Mouse (Mus musculus): Measurements from ENCODE around the gene Pabpc1l.
"Not testable (repeated sequence)": the region's sequence is repeated elsewhere in the genome, so short reads cannot be mapped to it uniquely, and the experiment has no call there.

Pabpc1l gene

GRCm38 (mm10) chr2:164038407-164039028, 13.3 kb downstream of the Pabpc1l start:
- no peak for DNase-seq (ENCODE audit: low spot score)

GRCm38 (mm10) chr2:164040949-164041348, 15.7 kb downstream of the Pabpc1l start:
- DNase-seq (ENCODE audit: low spot score) = no peak

GRCm38 (mm10) chr2:164041523-164041922, 16.3 kb downstream of the Pabpc1l start:
- DNase-seq (ENCODE audit: low spot score) = no peak

- peak; percentile 53 for DNase-seq (ENCODE audit: low spot score)
These were observed 22.0 kb downstream of the Pabpc1l start for GRCm38 (mm10) chr2:164047197-164047690.

- no peak for DNase-seq (ENCODE audit: low spot score)
These were observed 28.5 kb downstream of the Pabpc1l start for GRCm38 (mm10) chr2:164053767-164054166.

GRCm38 (mm10) chr2:164054671-164055070, 29.4 kb downstream of the Pabpc1l start:
- DNase-seq (ENCODE audit: low spot score) = no peak

GRCm38 (mm10) chr2:164059634-164060235, 34.5 kb downstream of the Pabpc1l start:
- no peak for DNase-seq (ENCODE audit: low spot score)

GRCm38 (mm10) chr2:164070142-164070764, 45.0 kb downstream of the Pabpc1l start, which contains the start of gene Stk4:
TSS of gene Stk4 (plus strand) at chr2:164070322.
- DNase-seq (ENCODE audit: low spot score) = no peak

- DNase-seq (ENCODE audit: low spot score) = peak; percentile 98
These were observed 45.7 kb downstream of the Pabpc1l start, which contains the start of gene Tomm34 for GRCm38 (mm10) chr2:164070765-164071436. TSS of gene Tomm34 (minus strand) at chr2:164071169.

- DNase-seq (ENCODE audit: low spot score) = not testable (repeated sequence)
These were observed 46.2 kb downstream of the Pabpc1l start for GRCm38 (mm10) chr2:164071437-164071820.

GRCm38 (mm10) chr2:164072109-164072508, 46.9 kb downstream of the Pabpc1l start:
- DNase-seq (ENCODE audit: low spot score) = no peak

GRCm38 (mm10) chr2:164073120-164073519, 47.9 kb downstream of the Pabpc1l start:
- no peak for DNase-seq (ENCODE audit: low spot score)

GRCm38 (mm10) chr2:164073918-164074578, 48.8 kb downstream of the Pabpc1l start:
- peak; percentile 95 for DNase-seq (ENCODE audit: low spot score)

GRCm38 (mm10) chr2:164075088-164075487, 49.8 kb downstream of the Pabpc1l start:
- DNase-seq (ENCODE audit: low spot score) = no peak

GRCm38 (mm10) chr2:164076874-164077425, 51.7 kb downstream of the Pabpc1l start:
- no peak for DNase-seq (ENCODE audit: low spot score)

GRCm38 (mm10) chr2:164077875-164078274, 52.6 kb downstream of the Pabpc1l start:
- no peak for DNase-seq (ENCODE audit: low spot score)

- no peak for DNase-seq (ENCODE audit: low spot score)
These were observed 54.2 kb downstream of the Pabpc1l start for GRCm38 (mm10) chr2:164079488-164079887.

GRCm38 (mm10) chr2:164081577-164081976, 56.3 kb downstream of the Pabpc1l start:
- no peak for DNase-seq (ENCODE audit: low spot score)

- no peak for DNase-seq (ENCODE audit: low spot score)
These were observed 56.9 kb downstream of the Pabpc1l start for GRCm38 (mm10) chr2:164082175-164082574.

GRCm38 (mm10) chr2:164083609-164084341, 58.5 kb downstream of the Pabpc1l start:
- DNase-seq (ENCODE audit: low spot score) = no peak

- no peak for DNase-seq (ENCODE audit: low spot score)
These were observed 59.1 kb downstream of the Pabpc1l start for GRCm38 (mm10) chr2:164084342-164084700.
